Mouse (Mus musculus) urinary bladder, postnatal 25 days (tissue): ENCODE data around the gene Rmi1.
"Not testable (repeated sequence)": the region's sequence is repeated elsewhere in the genome, so short reads cannot be mapped to it uniquely, and the experiment has no call there.

Source experiments
- DNase-seq: peaks from one replicate; pipeline ENCODE4 v3.0.0; 2022; ENCODE audit warnings: low spot score

The Rmi1 gene

DNA sequence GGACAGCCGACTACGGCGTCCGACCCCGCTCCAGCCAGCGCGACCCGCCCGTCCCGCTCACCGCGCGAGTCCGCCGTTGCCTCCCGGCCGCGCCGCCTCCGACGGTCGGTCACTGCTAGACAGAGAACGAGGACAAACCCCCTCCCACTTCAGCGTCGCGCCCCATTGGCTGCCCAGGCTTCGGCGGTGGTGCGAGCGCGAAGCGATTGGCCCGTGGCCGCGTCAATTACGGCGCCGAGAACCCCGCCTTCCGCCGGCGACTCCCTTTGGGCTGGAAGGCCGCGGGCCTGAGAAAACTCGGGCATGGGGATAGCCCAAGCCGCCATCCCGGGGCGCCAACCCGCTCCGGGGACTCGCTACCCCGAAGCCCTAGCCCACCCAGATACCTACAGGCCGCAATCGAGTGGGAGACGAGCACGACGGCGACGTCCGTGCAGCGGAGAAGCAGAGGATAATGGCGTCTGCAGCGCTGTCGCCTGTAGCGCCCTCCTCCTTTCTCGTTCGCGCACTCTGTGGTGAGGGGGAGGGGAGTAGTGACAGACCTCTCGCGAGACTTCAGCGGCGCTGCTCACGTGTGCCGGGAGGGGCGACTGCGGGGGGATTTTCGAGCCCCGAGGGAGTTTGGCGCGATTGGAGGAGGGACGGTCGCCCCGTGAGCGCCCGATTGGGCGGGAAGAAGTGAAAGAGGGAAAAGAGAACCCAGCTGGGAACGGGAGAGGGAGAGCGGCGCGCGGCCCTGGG, at the start of gene Rmi1:
TSS of gene Rmi1 (plus strand) at position 246 of the 741 bp plus-strand sequence.
- peak; percentile 96 for DNase-seq

GRCm38 (mm10) chr13:58352996-58353395, 49.1 kb upstream of the Rmi1 start:
- DNase-seq: no peak

GRCm38 (mm10) chr13:58358629-58359303, 43.3 kb upstream of the Rmi1 start, which contains the start of gene Kif27:
Gene Kif27 (minus strand): TSS chr13:58359122.
- DNase-seq: peak; percentile 76

- DNase-seq: no peak
Observed at GRCm38 (mm10) chr13:58359304-58359653, 42.8 kb upstream of the Rmi1 start.

GRCm38 (mm10) chr13:58364353-58365175, 37.5 kb upstream of the Rmi1 start:
- no peak for DNase-seq

- DNase-seq: not testable (repeated sequence)
Observed at GRCm38 (mm10) chr13:58365179-58365578, 36.9 kb upstream of the Rmi1 start.

DNA sequence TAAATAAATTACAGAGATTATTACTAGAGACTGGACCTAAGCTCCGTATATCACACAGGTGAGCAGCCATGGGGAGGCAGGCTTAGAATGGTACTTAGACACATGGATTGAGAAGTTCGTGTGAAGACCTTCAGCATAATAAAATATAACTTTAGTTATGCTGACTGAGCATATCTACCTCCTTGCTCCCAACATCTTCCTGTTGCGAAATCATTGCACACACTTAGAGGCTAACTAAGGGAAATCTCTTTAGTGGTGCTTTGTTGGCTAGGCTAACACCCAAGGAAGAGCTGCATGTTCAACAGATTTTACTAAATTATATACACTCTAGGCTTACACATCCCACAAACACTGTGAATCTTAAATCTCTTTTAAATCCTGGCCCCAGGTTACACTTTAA, 35.7 kb upstream of the Rmi1 start:
- DNase-seq: no peak

- DNase-seq: no peak
Observed at GRCm38 (mm10) chr13:58367641-58368040, 34.4 kb upstream of the Rmi1 start.

DNA sequence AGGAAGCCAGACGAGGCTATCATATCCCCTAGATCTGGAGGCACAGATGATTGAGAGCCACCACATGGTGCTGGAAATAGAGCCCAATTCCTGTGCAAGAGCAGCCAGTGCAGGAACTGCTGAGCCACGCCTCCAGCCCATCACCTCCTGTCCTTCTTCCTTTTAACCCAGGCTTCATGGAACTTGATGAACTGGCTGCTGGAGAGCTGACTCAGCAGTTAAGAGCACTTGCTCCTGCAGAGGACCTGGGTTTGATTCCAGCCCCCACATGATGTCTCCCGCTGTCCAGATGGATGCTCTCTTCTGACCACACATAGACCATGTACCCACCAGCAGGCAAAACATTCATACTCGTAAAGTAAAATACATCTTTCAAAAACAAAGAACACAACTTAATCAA, 33.2 kb upstream of the Rmi1 start:
- no peak for DNase-seq

DNA sequence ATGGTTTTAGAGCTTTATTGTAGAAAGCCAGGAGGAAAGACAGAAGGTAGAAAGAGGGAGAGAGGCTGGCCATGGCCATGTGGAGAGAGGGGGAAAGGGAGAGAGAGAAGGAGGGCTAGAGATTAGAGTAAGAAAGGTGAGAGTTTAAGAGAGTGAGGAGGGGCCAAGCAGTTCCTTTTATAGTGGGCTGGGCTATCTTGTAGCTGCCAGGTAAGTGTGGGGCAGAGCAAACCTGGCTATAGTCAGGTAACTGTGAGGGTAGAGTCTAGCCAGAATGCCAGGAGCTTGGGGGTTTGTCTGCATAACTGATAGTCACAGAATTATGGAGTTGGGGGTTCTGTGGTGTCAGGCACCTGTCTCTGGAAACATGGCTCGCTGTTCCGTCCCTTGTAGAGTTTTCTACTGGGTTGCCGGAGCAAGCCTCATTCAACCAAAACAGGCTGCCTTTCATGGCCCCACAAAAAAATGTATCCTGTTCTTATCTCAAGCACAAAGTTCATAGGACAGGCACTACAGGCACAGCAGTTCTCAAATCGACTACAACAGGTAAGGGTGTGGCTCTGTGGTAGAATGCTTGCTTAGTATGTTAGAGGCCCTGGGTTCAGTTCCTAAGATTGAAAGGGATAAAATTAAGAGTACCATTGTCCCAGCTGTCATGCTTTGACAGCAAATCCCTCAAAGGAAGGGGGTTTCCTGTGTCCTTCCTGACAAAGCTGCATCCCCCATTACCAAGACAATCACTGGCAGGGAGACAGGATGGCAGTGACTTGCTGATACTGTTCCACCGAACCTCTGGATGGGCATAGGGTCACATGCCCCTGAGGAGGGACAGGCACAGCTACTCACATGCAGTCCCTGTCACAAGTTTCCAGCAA, 29.5 kb upstream of the Rmi1 start:
- no peak for DNase-seq

DNA sequence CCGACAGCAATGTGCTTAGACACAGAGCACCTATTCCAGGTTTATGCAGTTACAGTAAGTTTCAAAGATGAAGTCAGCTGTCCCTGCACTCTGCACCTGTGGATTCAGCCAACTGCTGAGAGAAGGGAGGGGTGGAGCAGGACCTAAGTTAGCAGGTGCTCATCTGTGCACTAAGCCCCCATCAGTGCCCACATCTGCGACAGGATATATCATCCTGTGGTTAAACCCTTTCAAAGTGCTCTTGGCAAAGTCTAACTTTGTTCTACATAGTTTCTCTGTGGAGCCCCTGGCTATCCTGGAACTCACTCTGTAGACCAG, 28.9 kb upstream of the Rmi1 start:
- DNase-seq: no peak

GRCm38 (mm10) chr13:58384371-58384770, 17.7 kb upstream of the Rmi1 start:
- no peak for DNase-seq

- DNase-seq: peak; percentile 63
Observed at GRCm38 (mm10) chr13:58384779-58385546, 17.1 kb upstream of the Rmi1 start, which contains the start of gene 2210016F16Rik. Gene 2210016F16Rik (minus strand): TSS chr13:58385225.

DNA sequence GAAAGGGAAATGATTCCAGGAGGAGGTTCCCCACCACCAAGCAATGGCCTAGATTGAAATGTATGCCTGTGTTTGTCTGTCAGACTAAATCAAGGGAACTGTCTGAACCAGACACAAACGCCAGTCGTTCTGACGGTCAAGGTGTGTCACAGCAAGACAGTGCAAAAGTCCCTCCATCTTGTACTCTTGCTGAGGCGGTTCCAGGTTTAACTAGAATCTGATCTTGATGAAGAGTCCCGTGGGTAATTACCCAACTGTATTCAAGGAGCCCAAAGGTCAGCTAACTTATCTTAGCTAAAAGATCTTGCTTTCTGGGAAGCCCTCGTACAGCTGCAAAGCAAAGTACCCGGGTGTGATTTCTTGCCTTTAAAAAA, 16.5 kb upstream of the Rmi1 start:
- DNase-seq: no peak

DNA sequence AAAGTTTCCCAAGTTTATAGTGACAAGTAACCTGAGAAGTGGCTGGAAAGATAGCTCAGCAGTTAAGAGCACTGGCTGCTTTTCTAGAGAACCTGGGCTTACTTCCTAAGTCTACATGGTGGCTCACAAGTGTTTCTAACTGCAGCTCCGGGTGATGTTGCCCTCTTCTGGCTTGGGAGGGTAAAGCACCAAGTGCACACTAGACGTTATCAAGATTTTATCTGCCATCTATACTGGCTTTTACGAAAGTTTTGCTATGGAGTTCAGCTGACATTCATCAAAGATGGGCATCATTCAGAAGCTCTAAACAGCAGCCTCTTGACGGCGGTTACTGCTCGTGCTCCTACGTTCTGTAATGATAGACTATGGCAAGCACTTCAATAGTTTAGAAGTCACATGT, 14.1 kb upstream of the Rmi1 start:
- peak; percentile 50 for DNase-seq

DNA sequence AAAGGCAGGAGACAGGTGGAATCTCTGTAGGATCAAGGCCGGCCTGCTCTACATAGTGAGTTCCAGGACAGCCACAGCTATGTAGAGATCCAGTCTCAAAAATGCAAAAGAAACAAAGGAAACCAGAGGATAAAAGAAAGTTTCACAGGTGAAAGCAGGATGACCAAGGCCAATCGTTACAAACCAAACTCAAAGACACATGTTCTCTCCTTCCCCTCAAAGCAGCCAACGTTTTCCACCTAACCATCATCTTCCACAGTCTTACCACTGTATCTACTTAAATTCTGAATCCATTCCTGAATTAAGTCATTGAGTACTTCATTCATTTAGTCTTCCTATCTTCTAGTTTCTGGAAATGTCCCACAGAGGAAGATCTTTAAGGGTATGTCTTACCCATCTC, 13.7 kb upstream of the Rmi1 start:
- DNase-seq: no peak

- DNase-seq: no peak
Observed at GRCm38 (mm10) chr13:58389324-58389951, 12.6 kb upstream of the Rmi1 start.

DNA sequence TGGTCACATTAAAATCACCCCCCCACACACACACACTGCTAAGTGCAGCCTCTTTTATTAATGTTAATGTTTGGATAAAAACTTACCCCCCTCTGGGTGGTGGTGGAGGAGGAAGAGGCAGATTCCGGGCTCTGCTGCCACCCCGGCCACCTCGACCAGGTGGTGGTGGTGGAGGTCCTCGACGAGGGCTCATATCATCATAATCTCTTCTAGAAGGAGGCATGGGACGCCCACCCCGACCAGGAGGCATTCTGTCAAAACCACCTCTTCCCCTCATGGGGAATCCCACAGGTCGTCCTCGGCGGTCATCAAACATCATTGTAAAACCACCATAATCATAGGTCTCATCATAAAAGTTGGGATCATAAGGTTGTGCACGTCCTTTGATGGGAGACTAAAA, 7.7 kb upstream of the Rmi1 start:
- DNase-seq: not testable (repeated sequence)

GRCm38 (mm10) chr13:58397651-58398050, 4.4 kb upstream of the Rmi1 start:
- no peak for DNase-seq

- no peak for DNase-seq
Observed at GRCm38 (mm10) chr13:58400576-58400975, 1.5 kb upstream of the Rmi1 start.
